Mouse (Mus musculus) intestine, embryonic 14.5 days (tissue): Measurements from ENCODE around the gene Rnf227. TPM values are rescaled to one million over a fixed set of nuclear protein-coding genes. Genes with fewer than 3 reads are reported as not detected.

Source experiments
- ATAC-seq: fragments of 200-750 bp; cut with Nextera tagmentation; replicated peaks from 2 replicates; pipeline ENCODE4 v1.8.0; 2017; ENCODE audit warnings: low read depth, moderate number of reproducible peaks, moderate TSS enrichment, moderate library complexity; ENCODE audit not compliant: low FRiP score, low TSS enrichment
- DNase-seq: peaks from one replicate; pipeline ENCODE4 v3.0.0-alpha.2; 2018; ENCODE audit warnings: low spot score
- H3K27ac ChIP-seq: fragments of 300-500 bp; sonication (generic); 2 replicates; pipeline ENCODE4 v1.5.1; 2014; ENCODE audit warnings: low read depth, mild to moderate bottlenecking, control low read depth
- H3K27me3 ChIP-seq: fragments of 300-500 bp; sonication (generic); replicated peaks from 2 replicates; pipeline ENCODE4 v1.6.1; 2014; ENCODE audit warnings: low read length, control low read depth; ENCODE audit not compliant: control insufficient read depth, insufficient read depth
- H3K36me3 ChIP-seq: fragments of 300-500 bp; sonication (generic); 2 replicates; pipeline ENCODE4 v1.6.1; 2014; ENCODE audit warnings: low read length, control low read depth; ENCODE audit not compliant: control insufficient read depth, insufficient read depth
- H3K4me1 ChIP-seq: fragments of 300-500 bp; sonication (generic); replicated peaks from 2 replicates; pipeline ENCODE4 v1.6.1; 2014; ENCODE audit warnings: low read length, control low read depth, mixed read lengths; ENCODE audit not compliant: control insufficient read depth, insufficient read depth
- H3K4me2 ChIP-seq: fragments of 300-500 bp; sonication (generic); 2 replicates; pipeline ENCODE4 v1.6.1; 2014; ENCODE audit warnings: low read length
- H3K4me3 ChIP-seq: fragments of 300-500 bp; sonication (generic); 2 replicates; pipeline ENCODE4 v1.5.1; 2014; ENCODE audit warnings: low read depth, low read length, control low read depth, mixed read lengths
- H3K9ac ChIP-seq: fragments of 300-500 bp; sonication (generic); 2 replicates; pipeline ENCODE4 v1.6.1; 2014; ENCODE audit warnings: mild to moderate bottlenecking, low read length
- H3K9me3 ChIP-seq: fragments of 300-500 bp; sonication (generic); 2 replicates; pipeline ENCODE4 v1.6.1; 2016; ENCODE audit warnings: low read length, control low read depth; ENCODE audit not compliant: control insufficient read depth
- WGBS: fragments of 180-500 bp; shearing (Covaris S2); extraction: QIAGEN DNeasy Blood & Tissue Kit; methylation state at CpG from one replicate; pipeline ENCODE4 v1.1.7; 2014; 5-methylcytosine and 5-hydroxymethylcytosine counted together
- polyA plus RNA-seq: library from polyadenylated mRNA; unstranded; fragments of >200 nt; fragmentation: Nextera tagmentation; extraction: Ambion mirVana; gene quantifications from 2 replicates; pipeline ENCODE4 v1.2.1, GENCODE M21; 2014

Gene Rnf227
- polyA plus RNA-seq, 1 experiment from 2014 or later = 13.2 TPM

DNA sequence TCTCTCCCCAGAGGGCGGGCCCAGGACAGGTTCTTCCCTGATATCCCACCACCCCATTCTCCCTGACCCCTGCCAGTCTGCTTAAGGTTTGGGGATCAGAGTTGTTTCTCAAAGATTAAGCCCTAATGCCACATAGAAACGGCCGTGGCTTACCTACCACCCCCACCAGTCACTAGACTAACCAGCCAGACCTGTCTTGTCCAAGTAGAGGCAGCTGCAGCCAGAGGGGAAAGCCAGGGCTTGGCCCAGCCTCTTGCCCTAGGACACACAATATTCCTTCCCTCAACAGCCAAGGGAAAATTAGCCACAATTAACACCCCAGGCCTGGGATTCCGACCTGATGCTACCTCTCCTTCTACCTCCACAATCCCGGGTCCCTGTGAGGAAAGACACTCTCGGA lies 25.5 kb downstream of the Rnf227 start:
- H3K36me3 ChIP-seq = peaks cover 32% of the 10 kb centered on the region
- H3K27ac ChIP-seq = peak overlapping the region; percentile 95
- H3K9ac ChIP-seq = peak overlapping the region; percentile 31
- WGBS = 14% methylated on average over 6 of the region's 6 CpGs
- no peaks in the 10 kb centered on the region for H3K27me3 ChIP-seq
- ATAC-seq (no peak), DNase-seq (peak; percentile 66)
- H3K9me3 ChIP-seq = no peaks in the 10 kb centered on the region
- peaks cover 29% of the 10 kb centered on the region for H3K4me1 ChIP-seq
- peak overlapping the region; percentile 64 for H3K4me2 ChIP-seq
- H3K4me3 ChIP-seq = peak overlapping the region; percentile 80

DNA sequence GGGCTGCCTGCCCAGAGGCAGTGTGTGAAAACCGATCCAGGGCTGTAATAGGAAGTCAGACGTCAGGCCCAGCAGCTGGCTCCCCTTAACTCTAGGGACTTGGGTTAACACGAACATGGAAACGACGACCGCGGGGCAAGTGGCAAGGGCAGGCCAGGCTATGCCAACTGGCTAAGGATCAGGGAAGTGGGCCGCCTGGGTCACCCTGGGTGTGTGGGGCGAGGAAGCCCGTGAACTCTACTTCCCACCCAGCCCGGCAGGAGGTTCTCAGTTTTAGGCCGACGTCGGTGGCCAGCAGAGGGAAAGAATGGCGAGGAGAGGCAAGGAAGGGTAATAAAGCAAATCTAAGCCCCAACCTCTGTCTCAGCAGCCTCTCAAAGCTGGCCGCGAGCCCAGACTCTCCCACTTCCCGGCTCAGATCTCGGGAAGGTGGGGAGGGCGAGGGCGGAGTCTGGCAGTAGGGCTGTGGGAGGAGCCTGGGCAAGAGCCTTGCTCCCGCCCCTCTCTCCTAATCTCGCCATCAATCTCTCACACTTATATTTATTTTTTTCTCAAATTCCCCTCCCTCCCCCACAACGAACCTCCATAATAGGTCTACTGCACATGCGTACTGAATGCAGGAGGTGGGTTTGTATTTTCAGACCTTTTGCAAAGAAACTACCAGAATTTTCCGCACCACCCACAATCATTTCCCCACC lies 26.0 kb downstream of the Rnf227 start:
- DNase-seq = peak; percentile 95
- Histone ChIP-seq H3K4me2 (peak overlapping the region; percentile 64), H3K36me3 (peaks cover 26% of the 10 kb centered on the region), H3K27me3 (no peaks in the 10 kb centered on the region), H3K9me3 (no peaks in the 10 kb centered on the region), H3K4me3 (peak overlapping the region; percentile 80), H3K4me1 (peaks cover 35% of the 10 kb centered on the region), H3K9ac (peak overlapping the region; percentile 31), H3K27ac (peak overlapping the region; percentile 100)
- under 1% methylated on average over 26 of the region's 26 CpGs for WGBS
- ATAC-seq = peak; percentile 77

DNA sequence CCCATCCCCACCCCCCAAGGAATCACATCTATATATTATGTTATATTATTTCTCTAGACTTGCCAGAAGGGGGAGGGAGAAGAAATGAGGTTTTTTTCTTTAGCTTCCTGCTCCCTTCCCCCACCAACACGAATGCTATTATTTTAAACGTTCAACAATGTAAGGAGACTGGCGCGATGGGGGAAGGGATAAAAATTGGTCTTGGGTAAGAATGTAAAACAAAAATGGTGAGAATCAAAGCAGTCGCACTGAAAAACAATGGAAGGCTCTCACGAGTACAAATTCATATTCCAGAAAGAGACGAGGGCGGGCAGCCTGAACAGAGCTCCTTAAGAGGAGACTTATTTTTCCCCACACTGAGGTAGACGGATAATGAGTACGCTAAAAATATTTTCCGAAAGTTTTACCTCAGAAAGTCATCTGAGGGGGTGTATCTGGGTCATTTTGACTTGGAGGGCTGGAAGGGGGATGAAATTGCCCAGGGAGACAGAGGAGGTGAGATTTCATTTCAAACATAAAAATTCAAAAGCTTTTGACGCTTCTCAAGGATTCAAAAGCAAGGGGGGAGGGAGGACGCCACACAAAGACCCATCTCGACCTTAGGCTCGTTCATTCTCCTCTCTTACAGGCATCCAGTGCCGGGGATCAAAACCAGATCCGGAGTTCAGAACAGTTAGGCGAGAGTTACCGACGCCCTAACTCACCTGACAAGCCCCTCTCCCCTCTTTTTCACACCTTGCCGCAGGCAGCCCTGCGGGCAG lies 26.8 kb downstream of the Rnf227 start:
- H3K36me3 ChIP-seq = peaks cover 19% of the 10 kb centered on the region
- ATAC-seq = peak; percentile 3; the same call in 1 of the 2 replicates
- DNase-seq = peak; percentile 85
- H3K4me2 ChIP-seq = peak overlapping the region; percentile 64
- peak overlapping the region; percentile 100 for H3K27ac ChIP-seq
- no peaks in the 10 kb centered on the region for H3K27me3 ChIP-seq
- H3K9me3 ChIP-seq = no peaks in the 10 kb centered on the region
- peak overlapping the region; percentile 80 for H3K4me3 ChIP-seq
- peak overlapping the region; percentile 100 for H3K9ac ChIP-seq
- peaks cover 43% of the 10 kb centered on the region for H3K4me1 ChIP-seq
- WGBS = under 1% methylated on average over 22 of the region's 22 CpGs

DNA sequence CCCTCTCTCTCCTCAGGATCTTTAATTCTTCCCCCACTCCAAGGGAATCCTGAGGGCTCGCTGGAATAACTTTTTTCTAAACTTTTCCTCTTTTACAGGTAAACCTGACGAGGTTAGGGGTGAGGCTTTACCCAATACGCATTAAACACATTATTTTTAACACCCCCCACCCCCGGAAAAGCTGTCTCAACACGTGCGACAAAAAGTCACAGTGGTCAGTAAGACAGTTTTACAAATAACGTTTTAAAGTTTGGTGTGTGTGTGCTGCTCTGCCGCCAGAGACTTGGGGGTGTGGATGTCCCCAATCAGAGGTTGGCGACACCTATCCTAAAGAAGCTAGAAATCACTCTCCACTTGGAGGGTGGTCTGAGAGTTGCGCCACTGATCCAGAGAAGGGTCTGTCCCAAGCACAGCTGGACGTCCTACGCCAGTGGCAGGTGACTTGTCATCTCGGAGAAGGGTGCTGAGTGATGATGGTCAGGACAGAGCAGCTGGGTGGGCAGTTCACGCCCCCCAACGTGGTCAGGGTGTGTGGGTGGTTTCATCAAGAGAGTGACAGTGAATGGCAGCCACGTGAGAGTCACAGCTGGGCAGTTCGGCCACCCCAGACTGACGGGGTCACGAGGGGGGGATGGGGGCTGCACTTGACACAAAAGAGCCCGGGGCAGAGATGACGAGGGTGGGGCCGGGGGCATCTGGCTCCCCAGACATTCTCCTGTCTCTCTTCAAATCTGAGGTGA lies 27.5 kb downstream of the Rnf227 start:
- peak overlapping the region; percentile 80 for H3K4me3 ChIP-seq
- no peaks in the 10 kb centered on the region for H3K27me3 ChIP-seq
- H3K9ac ChIP-seq = peak overlapping the region; percentile 100
- WGBS = under 1% methylated on average over 22 of the region's 22 CpGs
- peak overlapping the region; percentile 100 for H3K27ac ChIP-seq
- H3K36me3 ChIP-seq = peaks cover 11% of the 10 kb centered on the region
- ATAC-seq (peak; percentile 0; the same call in 1 of the 2 replicates), DNase-seq (peak; percentile 69)
- H3K9me3 ChIP-seq = no peaks in the 10 kb centered on the region
- peak overlapping the region; percentile 64 for H3K4me2 ChIP-seq
- H3K4me1 ChIP-seq = peaks cover 50% of the 10 kb centered on the region

DNA sequence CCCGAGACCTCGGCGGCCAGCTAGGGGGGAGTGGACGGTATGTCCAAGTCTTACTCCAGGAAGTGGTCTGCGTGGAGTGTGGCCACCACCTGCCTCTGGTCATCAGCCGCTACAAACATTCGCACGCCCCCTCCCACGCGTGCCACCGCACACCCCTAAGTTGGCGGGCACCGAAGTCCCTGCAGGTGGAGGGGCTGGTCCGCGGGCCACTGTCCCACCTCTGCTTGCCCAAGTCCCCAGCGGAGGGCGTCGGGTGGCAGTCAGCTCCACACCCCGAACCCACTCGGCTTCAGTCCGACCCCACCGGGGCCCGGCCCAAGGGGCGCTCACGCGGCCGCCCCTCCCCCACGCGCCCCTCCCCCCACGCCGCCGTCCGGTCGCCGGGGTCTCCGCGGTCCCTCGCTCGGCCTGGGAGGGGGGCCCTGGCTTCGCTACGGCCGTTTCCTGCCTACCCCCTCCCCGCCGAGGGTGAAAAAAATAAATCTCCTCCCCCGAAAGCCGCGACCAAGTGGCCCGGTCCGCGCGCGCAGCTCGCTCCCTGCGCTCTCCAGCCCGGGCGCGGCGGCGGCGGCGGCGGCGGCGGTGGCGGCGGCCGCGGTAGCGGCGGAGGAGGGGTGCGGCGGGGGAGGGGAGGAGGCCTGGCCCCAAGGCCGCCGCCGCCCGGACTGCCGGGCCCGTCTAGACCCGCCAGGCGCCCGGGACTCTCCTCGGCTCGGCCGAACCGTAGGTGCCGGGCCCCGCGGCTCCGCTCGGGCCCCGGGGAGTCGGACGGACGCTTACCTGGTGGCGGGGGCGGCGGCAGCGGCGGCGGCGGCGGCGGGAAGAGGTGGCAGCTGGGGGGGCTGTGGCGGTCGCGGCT lies 28.3 kb downstream of the Rnf227 start:
- Histone ChIP-seq H3K27me3 (no peaks in the 10 kb centered on the region), H3K9ac (peak overlapping the region; percentile 100), H3K27ac (peak overlapping the region; percentile 100), H3K4me2 (peak overlapping the region; percentile 64), H3K4me1 (peaks cover 50% of the 10 kb centered on the region), H3K36me3 (peaks cover 5% of the 10 kb centered on the region), H3K9me3 (no peaks in the 10 kb centered on the region), H3K4me3 (peak overlapping the region; percentile 80)
- WGBS = under 1% methylated on average over 60 of the region's 106 CpGs
- ATAC-seq (peak; percentile 22), DNase-seq (peak; percentile 79)

DNA sequence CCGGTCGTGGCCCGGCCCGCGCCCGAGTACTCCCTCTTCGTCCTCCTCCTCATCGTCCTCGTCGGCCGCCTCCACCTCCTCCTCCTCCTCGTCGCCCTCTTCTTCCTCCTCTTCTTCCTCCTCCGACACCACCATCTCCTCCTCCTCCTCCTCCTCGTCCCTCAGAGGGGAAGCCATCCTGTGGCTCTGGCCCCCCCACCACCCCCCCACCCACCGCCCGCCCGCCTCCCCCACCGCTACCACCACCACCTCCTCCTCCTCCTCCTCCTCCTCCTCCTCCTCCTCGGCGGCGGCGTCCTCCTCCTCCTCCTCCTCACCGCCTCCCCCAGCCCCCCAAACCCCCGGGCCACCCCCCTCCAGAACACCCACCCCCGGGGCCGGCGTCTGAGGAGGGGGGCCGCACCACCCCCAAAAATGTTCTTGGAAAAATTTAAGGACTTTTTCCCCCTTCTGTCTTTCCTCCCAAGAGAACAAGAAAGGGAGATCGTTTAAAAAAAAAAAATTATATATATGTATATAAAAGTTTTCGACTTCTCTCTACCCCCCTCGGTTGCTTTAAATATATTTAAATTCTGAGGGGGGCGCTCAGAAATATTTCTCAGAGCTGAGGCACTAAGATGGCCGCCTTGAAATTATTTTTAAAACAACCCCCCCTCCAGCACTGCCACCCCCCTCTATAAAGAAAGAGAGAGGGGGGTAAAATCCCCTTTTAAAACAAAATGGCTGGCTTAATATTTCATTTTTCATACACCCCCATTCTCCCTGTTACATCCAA lies 29.1 kb downstream of the Rnf227 start, which contains the start of gene Chd3:
Chd3 (minus strand) TSS at position 192 of the 775 bp plus-strand sequence.
- Histone ChIP-seq H3K9ac (peak within 1 kb of the TSS; percentile 100), H3K27ac (peak within 1 kb of the TSS; percentile 100), H3K9me3 (no peaks in the 10 kb centered on the region), H3K27me3 (no peaks in the 10 kb centered on the region), H3K36me3 (peaks cover 10% of the 10 kb centered on the region), H3K4me3 (peak within 1 kb of the TSS; percentile 80), H3K4me1 (peaks cover 42% of the 10 kb centered on the region), H3K4me2 (peak within 1 kb of the TSS; percentile 64)
- ATAC-seq = no peak
- WGBS = 2% methylated on average over 10 of the region's 34 CpGs
- peak; percentile 73 for DNase-seq

DNA sequence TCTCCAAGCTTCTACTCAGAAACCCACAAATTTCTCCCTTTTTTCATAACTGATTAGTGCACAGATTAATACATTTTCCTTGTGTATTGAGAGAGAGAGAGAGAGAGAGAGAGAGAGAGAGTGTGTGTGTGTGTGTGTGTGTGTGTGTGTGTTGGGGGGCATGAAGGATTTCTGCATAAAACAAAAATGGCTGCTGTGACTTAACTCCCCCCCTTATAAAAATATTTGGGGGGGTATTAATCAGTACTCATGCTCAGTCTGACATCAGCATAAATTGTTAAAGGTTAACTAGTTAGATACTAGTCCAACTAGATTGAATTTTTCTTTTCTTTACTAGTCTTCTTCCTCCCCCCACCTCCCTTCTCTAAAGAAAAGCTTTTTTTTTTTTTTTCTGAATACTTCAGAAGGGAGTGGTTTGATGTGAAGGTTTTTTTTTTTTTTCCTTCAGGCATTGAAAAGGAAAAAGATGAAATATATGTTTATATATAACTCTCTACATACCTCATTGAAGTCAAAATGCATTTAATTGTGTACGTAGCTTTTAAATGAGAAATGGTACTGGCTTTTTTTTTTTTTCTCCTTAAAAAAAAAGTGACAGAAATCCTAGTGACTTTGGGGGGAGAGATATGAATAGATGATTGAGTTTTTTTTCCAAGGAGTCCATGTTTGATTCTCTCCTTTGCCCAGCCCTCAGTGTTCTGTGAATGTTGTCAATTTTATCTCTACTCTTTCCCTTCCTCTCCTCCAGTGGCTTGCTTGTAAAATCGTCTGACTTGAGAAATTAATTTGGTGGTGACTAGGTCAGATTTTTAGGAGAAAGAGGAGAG lies 29.9 kb downstream of the Rnf227 start:
- Histone ChIP-seq H3K27me3 (no peaks in the 10 kb centered on the region), H3K27ac (peak overlapping the region; percentile 100), H3K9ac (peak overlapping the region; percentile 100), H3K4me2 (peak overlapping the region; percentile 59), H3K4me3 (peak overlapping the region; percentile 80), H3K9me3 (no peaks in the 10 kb centered on the region), H3K36me3 (peaks cover 10% of the 10 kb centered on the region), H3K4me1 (peaks cover 34% of the 10 kb centered on the region)
- 15% methylated on average over 2 of the region's 2 CpGs for WGBS
- ATAC-seq (no peak), DNase-seq (no peak)
